Mouse (Mus musculus) heart, adult 2 months (tissue): ENCODE results near the gene Gm20388.

Source experiments
- CTCF ChIP-seq: fragments of 200-600 bp; IDR thresholded peaks from 2 replicates; pipeline ENCODE4 v1.8.1; 2022; ENCODE audit warnings: antibody characterized with exemption, mild to moderate bottlenecking, moderate library complexity
- POLR2A ChIP-seq: fragments of 200-500 bp; IDR thresholded peaks from 2 replicates; pipeline ENCODE4 v1.6.1; 2011; ENCODE audit warnings: mild to moderate bottlenecking, low read depth, low read length, control low read depth; ENCODE audit not compliant: insufficient read depth

DNA sequence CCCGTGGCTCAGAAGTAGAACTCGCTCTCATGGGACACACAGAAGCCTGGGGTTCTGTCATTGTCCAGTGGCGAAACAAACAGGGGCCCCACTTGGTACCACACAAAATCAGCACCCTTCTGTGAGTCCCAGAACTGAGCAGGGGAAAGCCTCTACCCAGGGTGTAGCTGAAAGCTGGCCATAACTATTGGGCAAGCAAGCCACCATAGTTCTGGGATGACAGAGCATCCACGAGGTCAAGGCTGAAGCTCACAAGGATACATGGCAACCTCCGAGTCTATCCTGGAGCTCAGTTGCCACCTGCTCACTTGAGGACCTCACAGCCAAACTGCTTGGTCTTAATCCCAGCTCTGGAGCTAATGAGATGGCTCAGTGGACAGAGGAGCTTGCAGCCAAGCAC is 270.6 kb downstream of the Gm20388 start:
- TF ChIP-seq CTCF (no peak), POLR2A (no peak)
